36 mouse cellular contexts compared by ENCODE assay signal in genomic region chr7:13397832-13398231, GRCm38 (mm10). TPM values are rescaled to one million over a fixed set of nuclear protein-coding genes. Genes with fewer than 3 reads are reported as not detected.
"Had no signal": no experiment of that assay in that cellular context is flagged by ENCODE, and none has a peak within 500 bp of the region (broad histone marks: within the 10 kb centered on the region; RNA-seq: fewer than 3 reads in every experiment).

Gene Cabp5 (plus strand): TSS chr7:13398132.

- H3K4me1 ChIP-seq: embryonic facial prominence, embryonic 10.5 days; embryonic facial prominence, embryonic 12.5 days; embryonic facial prominence, embryonic 13.5 days; embryonic facial prominence, embryonic 15.5 days; forebrain, embryonic 10.5 days; forebrain, embryonic 12.5 days; forebrain, embryonic 13.5 days; forebrain, embryonic 15.5 days had no signal

- H3K4me3 ChIP-seq: embryonic facial prominence, embryonic 10.5 days; embryonic facial prominence, embryonic 12.5 days; embryonic facial prominence, embryonic 13.5 days; embryonic facial prominence, embryonic 15.5 days; erythroblast, embryonic 14.5 days; forebrain, embryonic 10.5 days; forebrain, embryonic 12.5 days; forebrain, embryonic 13.5 days; forebrain, embryonic 15.5 days; gastrocnemius, adult 2 months had no signal

- DNase-seq: cerebellum, adult 2 months; cerebellum, adult 8-10 months; cerebellum, adult 9-10 months; cerebellum, adult 9-11 months; cerebellum, postnatal 10 days; cerebellum, postnatal 14 days; cerebellum, postnatal 25 days; cerebellum, postnatal 36 days; embryo, embryonic 11 days; forebrain, postnatal 0 days; gastrocnemius, adult 2 months; gastrocnemius, postnatal 10 days; gastrocnemius, postnatal 14 days; gastrocnemius, postnatal 25 days; gastrocnemius, postnatal 36 days; heart, adult 11 months; heart, adult 18-20 months had no signal

- ATAC-seq: forebrain, embryonic 13.5 days; forebrain, embryonic 14.5 days; forebrain, embryonic 15.5 days; forebrain, embryonic 16.5 days; forebrain, postnatal 0 days had no signal

- H3K9me3 ChIP-seq: embryonic facial prominence, embryonic 12.5 days; embryonic facial prominence, embryonic 13.5 days; embryonic facial prominence, embryonic 15.5 days; forebrain, embryonic 12.5 days; forebrain, embryonic 15.5 days had no signal

- H3K27me3 ChIP-seq: embryonic facial prominence, embryonic 12.5 days; embryonic facial prominence, embryonic 13.5 days; embryonic facial prominence, embryonic 15.5 days; forebrain, embryonic 12.5 days; forebrain, embryonic 13.5 days; forebrain, embryonic 15.5 days had no signal

- H3K36me3 ChIP-seq: embryonic facial prominence, embryonic 10.5 days; embryonic facial prominence, embryonic 12.5 days; embryonic facial prominence, embryonic 13.5 days; embryonic facial prominence, embryonic 15.5 days; forebrain, embryonic 10.5 days; forebrain, embryonic 12.5 days; forebrain, embryonic 15.5 days had no signal

RNA-seq across cellular contexts. Expression of gene Cabp5, which starts in this region (rescaled TPM):
- total RNA-seq: common myeloid progenitor, adult 5-6 weeks; forebrain, postnatal 0 days; gastrocnemius, adult 18-20 months; gastrocnemius, adult 2 months; gastrocnemius, adult 8-10 months; gastrocnemius, postnatal 10 days; gastrocnemius, postnatal 14 days; gastrocnemius, postnatal 25 days; gastrocnemius, postnatal 36 days; granulocyte monocyte progenitor cell, adult 5-6 weeks; heart, adult 18-20 months had no signal
- polyA plus RNA-seq: embryonic facial prominence, embryonic 10.5 days; embryonic facial prominence, embryonic 11.5 days; embryonic facial prominence, embryonic 12.5 days; embryonic facial prominence, embryonic 13.5 days; embryonic facial prominence, embryonic 14.5 days; embryonic facial prominence, embryonic 15.5 days; erythroblast, embryonic 14.5 days; forebrain, embryonic 11.5 days; forebrain, embryonic 14.5 days; forebrain, postnatal 0 days; gonadal fat pad, adult 2 months had no signal
